Mouse (Mus musculus): ENCODE results near the gene Dnajc25.

Gene Dnajc25

GRCm38 (mm10) chr4:59006211-59006610, 11.3 kb downstream of the Dnajc25 start:
- peak; percentile 63 for DNase-seq (ENCODE audit: low spot score)

GRCm38 (mm10) chr4:59007016-59007415, 12.2 kb downstream of the Dnajc25 start:
- no peak for DNase-seq (ENCODE audit: low spot score)

GRCm38 (mm10) chr4:59007974-59008373, 13.1 kb downstream of the Dnajc25 start:
- no peak for DNase-seq (ENCODE audit: low spot score)

GRCm38 (mm10) chr4:59009186-59009585, 14.3 kb downstream of the Dnajc25 start:
- no peak for DNase-seq (ENCODE audit: low spot score)

GRCm38 (mm10) chr4:59009696-59010095, 14.8 kb downstream of the Dnajc25 start:
- DNase-seq (ENCODE audit: low spot score), result no peak

- no peak for DNase-seq (ENCODE audit: low spot score)
Measured at GRCm38 (mm10) chr4:59011446-59011845, 16.6 kb downstream of the Dnajc25 start.

GRCm38 (mm10) chr4:59015181-59015580, 20.3 kb downstream of the Dnajc25 start:
- DNase-seq (ENCODE audit: low spot score), result no peak

- DNase-seq (ENCODE audit: low spot score), result no peak
Measured at GRCm38 (mm10) chr4:59016922-59017321, 22.1 kb downstream of the Dnajc25 start.

GRCm38 (mm10) chr4:59034325-59034917, 39.6 kb downstream of the Dnajc25 start:
- no peak for DNase-seq (ENCODE audit: low spot score)

GRCm38 (mm10) chr4:59034918-59035785, 40.3 kb downstream of the Dnajc25 start, which contains the start of gene Gng10:
TSS of gene Gng10 (plus strand) at chr4:59035088.
- DNase-seq (ENCODE audit: low spot score), result peak; percentile 63

- peak; percentile 6 for DNase-seq (ENCODE audit: low spot score)
Measured at GRCm38 (mm10) chr4:59035786-59036350, 41.0 kb downstream of the Dnajc25 start.

- peak; percentile 93 for DNase-seq (ENCODE audit: low spot score)
Measured at GRCm38 (mm10) chr4:59036490-59037127, 41.7 kb downstream of the Dnajc25 start.

GRCm38 (mm10) chr4:59037525-59037924, 42.7 kb downstream of the Dnajc25 start:
- no peak for DNase-seq (ENCODE audit: low spot score)

- DNase-seq (ENCODE audit: low spot score), result no peak
Measured at GRCm38 (mm10) chr4:59040397-59041287, 45.8 kb downstream of the Dnajc25 start.

GRCm38 (mm10) chr4:59043074-59043473, 48.2 kb downstream of the Dnajc25 start:
- no peak for DNase-seq (ENCODE audit: low spot score)

GRCm38 (mm10) chr4:59043891-59044290, 49.0 kb downstream of the Dnajc25 start:
- no peak for DNase-seq (ENCODE audit: low spot score)

- DNase-seq (ENCODE audit: low spot score), result no peak
Measured at GRCm38 (mm10) chr4:59047222-59047621, 52.4 kb downstream of the Dnajc25 start.

- no peak for DNase-seq (ENCODE audit: low spot score)
Measured at GRCm38 (mm10) chr4:59051081-59051480, 56.2 kb downstream of the Dnajc25 start.

GRCm38 (mm10) chr4:59057929-59058328, 63.1 kb downstream of the Dnajc25 start:
- DNase-seq (ENCODE audit: low spot score), result no peak

GRCm38 (mm10) chr4:59062526-59062925, 67.7 kb downstream of the Dnajc25 start:
- peak; percentile 6 for DNase-seq (ENCODE audit: low spot score)

- DNase-seq (ENCODE audit: low spot score), result no peak
Measured at GRCm38 (mm10) chr4:59069276-59069675, 74.4 kb downstream of the Dnajc25 start.

Measured in embryo, embryonic 10 days (tissue).